Mouse (Mus musculus): ENCODE measurements around the gene Dppa3. TPM values are rescaled to one million over a fixed set of nuclear protein-coding genes. Genes with fewer than 3 reads are reported as not detected.

The Dppa3 gene
- not detected in 2 replicates for polyA plus RNA-seq (2015; fragmentation: Nextera tagmentation; extraction: Ambion mirVana)

- Histone ChIP-seq H3K36me3 (ENCODE audit: insufficient read depth, low read length) (no peaks in the 10 kb centered on the region), H3K27me3 (ENCODE audit: insufficient read depth, low read length) (no peaks in the 10 kb centered on the region), H3K4me3 (replicated peaks; ENCODE audit: low read depth, low read length) (no peak within 1 kb of the TSS), H3K4me1 (replicated peaks; ENCODE audit: insufficient read depth, low read length) (no peaks in the 10 kb centered on the region), H3K9me3 (replicated peaks; ENCODE audit: low read length) (no peaks in the 10 kb centered on the region), H3K27ac (no peak within 1 kb of the TSS), H3K4me2 (ENCODE audit: low read length) (no peak within 1 kb of the TSS), H3K9ac (ENCODE audit: low read depth, low read length) (no peak within 1 kb of the TSS)
- ATAC-seq (replicated peaks; ENCODE audit: low FRiP score, low read depth), result no peak
- no peak for DNase-seq (ENCODE audit: low spot score)
- no peak for TF ChIP-seq CTCF (IDR thresholded peaks at IDR 0.05; ENCODE audit: low read depth)
- WGBS, result 91% methylated on average over 8 of the region's 8 CpGs
These were observed at the start of gene Dppa3 for GRCm38 (mm10) chr6:122626110-122626509. Gene Dppa3 (plus strand): TSS chr6:122626410.

- H3K36me3 ChIP-seq (ENCODE audit: insufficient read depth, low read length), result no peaks in the 10 kb centered on the region
- no peak overlapping the region for H3K27ac ChIP-seq
- ATAC-seq (replicated peaks; ENCODE audit: low FRiP score, low read depth) (no peak), DNase-seq (ENCODE audit: low spot score) (no peak)
- no peak overlapping the region for H3K9ac ChIP-seq (ENCODE audit: low read depth, low read length)
- no peak for TF ChIP-seq CTCF (IDR thresholded peaks at IDR 0.05; ENCODE audit: low read depth)
- H3K4me2 ChIP-seq (ENCODE audit: low read length), result no peak overlapping the region
- WGBS, result 88% methylated on average over 3 of the region's 3 CpGs
- H3K27me3 ChIP-seq (ENCODE audit: insufficient read depth, low read length), result no peaks in the 10 kb centered on the region
- no peaks in the 10 kb centered on the region for H3K9me3 ChIP-seq (replicated peaks; ENCODE audit: low read length)
- H3K4me3 ChIP-seq (replicated peaks; ENCODE audit: low read depth, low read length), result no peak overlapping the region
- no peaks in the 10 kb centered on the region for H3K4me1 ChIP-seq (replicated peaks; ENCODE audit: insufficient read depth, low read length)
These were observed 49.2 kb upstream of the Dppa3 start for GRCm38 (mm10) chr6:122577030-122577429.

DNA sequence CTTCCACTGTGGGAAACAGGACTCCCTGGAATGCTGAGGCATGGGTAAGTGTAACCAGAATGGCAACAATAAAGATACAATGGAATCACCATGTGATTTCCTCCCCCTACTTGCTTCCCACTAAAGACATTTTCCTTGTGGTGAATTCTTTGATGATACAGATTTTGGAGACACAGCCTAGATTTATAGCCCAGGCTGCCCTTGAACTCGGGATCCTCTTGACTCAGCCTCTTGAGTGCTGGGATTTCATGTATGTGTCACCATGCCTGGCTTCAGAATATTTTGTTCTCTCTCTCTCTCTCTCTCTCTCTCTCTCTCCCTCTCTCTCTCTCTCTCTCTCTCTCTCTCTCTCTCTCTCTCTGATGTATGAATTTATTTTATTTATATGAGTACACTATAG, 47.1 kb upstream of the Dppa3 start:
- no peak for TF ChIP-seq CTCF (IDR thresholded peaks at IDR 0.05; ENCODE audit: low read depth)
- ATAC-seq (replicated peaks; ENCODE audit: low FRiP score, low read depth) (no peak), DNase-seq (ENCODE audit: low spot score) (no peak)
- Histone ChIP-seq H3K27me3 (ENCODE audit: insufficient read depth, low read length) (no peaks in the 10 kb centered on the region), H3K36me3 (ENCODE audit: insufficient read depth, low read length) (no peaks in the 10 kb centered on the region), H3K4me3 (replicated peaks; ENCODE audit: low read depth, low read length) (no peak overlapping the region), H3K4me1 (replicated peaks; ENCODE audit: insufficient read depth, low read length) (no peaks in the 10 kb centered on the region), H3K27ac (no peak overlapping the region), H3K4me2 (ENCODE audit: low read length) (no peak overlapping the region), H3K9me3 (replicated peaks; ENCODE audit: low read length) (no peaks in the 10 kb centered on the region), H3K9ac (ENCODE audit: low read depth, low read length) (no peak overlapping the region)
- WGBS, result 77% methylated on average over 1 of the region's 1 CpGs

DNA sequence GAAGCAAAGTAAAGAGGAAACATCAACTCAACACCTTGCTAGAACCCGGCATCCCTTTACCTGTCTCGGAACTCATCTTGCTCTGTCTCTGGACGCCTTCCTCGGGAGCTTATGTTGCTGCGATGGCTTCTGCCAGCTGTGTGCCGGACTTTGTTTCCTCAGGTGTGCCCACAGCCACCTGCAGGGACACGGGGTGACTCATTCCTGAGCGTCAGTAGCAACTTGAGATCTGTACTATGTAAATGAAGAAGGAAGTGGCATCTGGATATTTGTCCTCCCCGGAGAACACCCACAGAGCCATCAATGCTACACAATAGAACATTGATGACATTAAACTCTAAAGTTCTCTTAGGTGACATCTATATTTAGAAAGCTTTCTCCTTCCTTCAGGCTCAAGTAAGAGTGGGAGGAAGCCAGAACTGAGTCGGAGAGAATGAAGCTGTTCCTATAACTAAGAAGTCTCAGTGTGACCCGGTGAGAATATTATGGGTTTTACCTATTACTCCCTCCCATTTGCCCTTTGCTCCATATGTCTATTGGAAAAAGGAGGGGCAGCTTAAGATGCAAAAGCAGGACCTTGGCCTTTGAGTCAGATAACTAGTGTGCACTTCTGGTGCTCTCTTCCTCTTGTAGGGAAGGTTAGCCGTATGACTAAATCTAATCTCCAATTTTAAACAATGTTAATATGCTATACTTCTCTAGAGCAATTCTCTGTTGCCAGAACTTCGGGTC, 35.0 kb upstream of the Dppa3 start:
- Histone ChIP-seq H3K4me2 (ENCODE audit: low read length) (no peak overlapping the region), H3K27me3 (ENCODE audit: insufficient read depth, low read length) (no peaks in the 10 kb centered on the region), H3K4me3 (replicated peaks; ENCODE audit: low read depth, low read length) (no peak overlapping the region), H3K36me3 (ENCODE audit: insufficient read depth, low read length) (no peaks in the 10 kb centered on the region), H3K9me3 (replicated peaks; ENCODE audit: low read length) (no peaks in the 10 kb centered on the region), H3K9ac (ENCODE audit: low read depth, low read length) (no peak overlapping the region), H3K4me1 (replicated peaks; ENCODE audit: insufficient read depth, low read length) (no peaks in the 10 kb centered on the region), H3K27ac (no peak overlapping the region)
- no peak for ATAC-seq (replicated peaks; ENCODE audit: low FRiP score, low read depth)
- DNase-seq (ENCODE audit: low spot score), result no peak
- 83% methylated on average over 13 of the region's 13 CpGs for WGBS
- TF ChIP-seq CTCF (IDR thresholded peaks at IDR 0.05; ENCODE audit: low read depth), result no peak

GRCm38 (mm10) chr6:122592905-122593304, 33.3 kb upstream of the Dppa3 start:
- TF ChIP-seq CTCF (IDR thresholded peaks at IDR 0.05; ENCODE audit: low read depth), result no peak
- ATAC-seq (replicated peaks; ENCODE audit: low FRiP score, low read depth) (no peak), DNase-seq (ENCODE audit: low spot score) (no peak)
- Histone ChIP-seq H3K4me3 (replicated peaks; ENCODE audit: low read depth, low read length) (no peak overlapping the region), H3K27ac (no peak overlapping the region), H3K4me1 (replicated peaks; ENCODE audit: insufficient read depth, low read length) (no peaks in the 10 kb centered on the region), H3K9me3 (replicated peaks; ENCODE audit: low read length) (no peaks in the 10 kb centered on the region), H3K36me3 (ENCODE audit: insufficient read depth, low read length) (no peaks in the 10 kb centered on the region), H3K9ac (ENCODE audit: low read depth, low read length) (no peak overlapping the region), H3K27me3 (ENCODE audit: insufficient read depth, low read length) (no peaks in the 10 kb centered on the region), H3K4me2 (ENCODE audit: low read length) (no peak overlapping the region)
- 84% methylated on average over 2 of the region's 2 CpGs for WGBS

DNA sequence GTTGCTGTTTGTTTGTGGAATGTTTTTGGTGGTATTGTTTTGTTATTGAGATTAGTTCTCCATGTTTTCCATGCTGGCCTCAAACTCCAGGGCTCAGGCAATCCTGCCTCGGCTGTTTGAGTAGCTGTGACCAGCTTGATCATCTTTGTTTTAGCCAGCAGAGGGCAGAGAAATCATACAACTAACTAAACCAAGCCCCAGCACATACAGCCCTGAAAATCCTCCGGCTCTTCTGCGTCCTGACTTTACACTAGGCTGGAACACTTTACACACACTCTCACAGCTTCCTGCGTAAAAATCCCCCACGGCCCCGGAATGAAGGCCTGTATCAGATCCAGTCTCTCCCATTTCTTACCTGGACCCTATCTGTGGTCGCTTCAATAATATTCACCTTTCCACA, 30.6 kb upstream of the Dppa3 start:
- Histone ChIP-seq H3K36me3 (ENCODE audit: insufficient read depth, low read length) (no peaks in the 10 kb centered on the region), H3K9me3 (replicated peaks; ENCODE audit: low read length) (no peaks in the 10 kb centered on the region), H3K27ac (no peak overlapping the region), H3K4me3 (replicated peaks; ENCODE audit: low read depth, low read length) (no peak overlapping the region), H3K4me2 (ENCODE audit: low read length) (no peak overlapping the region), H3K4me1 (replicated peaks; ENCODE audit: insufficient read depth, low read length) (no peaks in the 10 kb centered on the region), H3K27me3 (ENCODE audit: insufficient read depth, low read length) (no peaks in the 10 kb centered on the region), H3K9ac (ENCODE audit: low read depth, low read length) (no peak overlapping the region)
- 33% methylated on average over 7 of the region's 7 CpGs for WGBS
- ATAC-seq (replicated peaks; ENCODE audit: low FRiP score, low read depth) (no peak), DNase-seq (ENCODE audit: low spot score) (peak; percentile 76)
- TF ChIP-seq CTCF (IDR thresholded peaks at IDR 0.05; ENCODE audit: low read depth), result peak; percentile 65

- WGBS, result 80% methylated on average over 7 of the region's 7 CpGs
- H3K27me3 ChIP-seq (ENCODE audit: insufficient read depth, low read length), result no peaks in the 10 kb centered on the region
- H3K9ac ChIP-seq (ENCODE audit: low read depth, low read length), result no peak overlapping the region
- H3K36me3 ChIP-seq (ENCODE audit: insufficient read depth, low read length), result no peaks in the 10 kb centered on the region
- no peak overlapping the region for H3K4me2 ChIP-seq (ENCODE audit: low read length)
- no peak for DNase-seq (ENCODE audit: low spot score)
- no peaks in the 10 kb centered on the region for H3K9me3 ChIP-seq (replicated peaks; ENCODE audit: low read length)
- no peaks in the 10 kb centered on the region for H3K4me1 ChIP-seq (replicated peaks; ENCODE audit: insufficient read depth, low read length)
- ATAC-seq (replicated peaks; ENCODE audit: low FRiP score, low read depth), result no peak
- TF ChIP-seq CTCF (IDR thresholded peaks at IDR 0.05; ENCODE audit: low read depth), result no peak
- no peak overlapping the region for H3K4me3 ChIP-seq (replicated peaks; ENCODE audit: low read depth, low read length)
- no peak overlapping the region for H3K27ac ChIP-seq
These were observed 29.6 kb upstream of the Dppa3 start for GRCm38 (mm10) chr6:122596608-122597007.
